Mouse (Mus musculus) liver, embryonic 11.5 days (tissue): ENCODE measurements around the gene Fam19a2. TPM values are rescaled to one million over a fixed set of nuclear protein-coding genes. Genes with fewer than 3 reads are reported as not detected.

Source experiments
- ATAC-seq: fragments of 200-750 bp; cut with Nextera tagmentation; replicated peaks from 2 replicates; pipeline ENCODE4 v1.8.0; 2017; ENCODE audit warnings: moderate number of reproducible peaks, mild to moderate bottlenecking, moderate TSS enrichment, moderate library complexity; ENCODE audit not compliant: low FRiP score
- DNase-seq: peaks from one replicate; pipeline ENCODE4 v3.0.0-alpha.2; 2017; ENCODE audit warnings: low spot score
- H3K27ac ChIP-seq: fragments of 300-500 bp; sonication (generic); 2 replicates; pipeline ENCODE4 v1.5.1; 2014; ENCODE audit warnings: mild to moderate bottlenecking, low read depth, low read length, control low read depth
- H3K27me3 ChIP-seq: fragments of 300-500 bp; sonication (generic); replicated peaks from 2 replicates; pipeline ENCODE4 v1.6.1; 2014; ENCODE audit warnings: low read length, mixed read lengths; ENCODE audit not compliant: control insufficient read depth, insufficient read depth
- H3K36me3 ChIP-seq: fragments of 300-500 bp; sonication (generic); 2 replicates; pipeline ENCODE4 v1.6.1; 2014; ENCODE audit warnings: mild to moderate bottlenecking, low read length, moderate library complexity, mixed read lengths; ENCODE audit not compliant: control insufficient read depth, insufficient read depth
- H3K4me1 ChIP-seq: fragments of 300-500 bp; sonication (generic); replicated peaks from 2 replicates; pipeline ENCODE4 v1.6.1; 2014; ENCODE audit warnings: low read length, mixed read lengths; ENCODE audit not compliant: control insufficient read depth, insufficient read depth
- H3K4me2 ChIP-seq: fragments of 300-500 bp; sonication (generic); 2 replicates; pipeline ENCODE4 v1.6.1; 2014; ENCODE audit warnings: mild to moderate bottlenecking, control low read depth, moderate library complexity
- H3K4me3 ChIP-seq: fragments of 300-500 bp; sonication (generic); 2 replicates; pipeline ENCODE4 v1.5.1; 2014; ENCODE audit warnings: low read depth, low read length, control low read depth
- H3K9ac ChIP-seq: fragments of 300-500 bp; sonication (generic); 2 replicates; pipeline ENCODE4 v1.6.1; 2014; ENCODE audit warnings: low read depth, low read length, control low read depth
- H3K9me3 ChIP-seq: fragments of 300-500 bp; sonication (generic); 2 replicates; pipeline ENCODE4 v1.6.1; 2016; ENCODE audit warnings: low read length, inconsistent platforms, mixed read lengths; ENCODE audit not compliant: control insufficient read depth
- WGBS: fragments of 180-500 bp; shearing (Covaris S2); extraction: QIAGEN DNeasy Blood & Tissue Kit; methylation state at CpG from one replicate; pipeline ENCODE4 v1.1.7; 2014; 5-methylcytosine and 5-hydroxymethylcytosine counted together
- polyA plus RNA-seq: library from polyadenylated mRNA; unstranded; fragments of >200 nt; fragmentation: Nextera tagmentation; extraction: Ambion mirVana; gene quantifications from 2 replicates; pipeline ENCODE4 v1.2.1, GENCODE M21; 2014

Fam19a2 gene
- polyA plus RNA-seq, 1 experiment from 2014 or later, result 0.75 TPM

GRCm38 (mm10) chr10:123402460-123402859, 138.7 kb downstream of the Fam19a2 start:
- Histone ChIP-seq H3K4me3 (no peak overlapping the region), H3K27me3 (no peaks in the 10 kb centered on the region), H3K27ac (no peak overlapping the region), H3K4me1 (no peaks in the 10 kb centered on the region), H3K36me3 (no peaks in the 10 kb centered on the region), H3K4me2 (no peak overlapping the region), H3K9me3 (0 out of 2 replicates have a peak, but pooled peaks cover 2% of the 10 kb centered on the region), H3K9ac (no peak overlapping the region)
- 73% methylated on average over 3 of the region's 3 CpGs for WGBS
- DNase-seq (no peak), ATAC-seq (no peak)

DNA sequence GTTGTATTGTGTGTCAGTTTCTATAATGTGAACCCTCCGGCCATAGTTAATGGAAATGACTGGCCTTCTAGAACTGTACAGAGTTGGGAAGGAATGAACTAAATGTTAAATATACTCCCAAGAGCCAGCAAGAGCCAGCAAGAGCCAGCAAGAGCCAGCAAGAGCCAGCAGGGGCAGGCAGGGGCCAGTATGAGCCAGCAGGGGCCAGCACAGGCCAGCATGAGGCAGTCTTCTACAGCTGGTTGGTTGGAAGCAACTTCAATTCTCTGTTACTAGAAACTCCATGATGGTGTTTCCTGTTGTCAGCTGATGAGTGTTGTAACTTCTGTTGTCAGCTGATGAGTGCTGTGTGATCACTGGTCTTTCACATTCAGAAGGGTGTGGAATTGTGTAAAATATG, 151.2 kb downstream of the Fam19a2 start:
- no peak overlapping the region for H3K27ac ChIP-seq
- H3K4me1 ChIP-seq, result no peaks in the 10 kb centered on the region
- no peaks in the 10 kb centered on the region for H3K27me3 ChIP-seq
- H3K4me3 ChIP-seq, result no peak overlapping the region
- DNase-seq, result no peak
- H3K9me3 ChIP-seq, result no peaks in the 10 kb centered on the region
- no peak overlapping the region for H3K4me2 ChIP-seq
- H3K36me3 ChIP-seq, result no peaks in the 10 kb centered on the region
- no peak overlapping the region for H3K9ac ChIP-seq
- WGBS, result 82% methylated on average over 1 of the region's 1 CpGs
- no peak for ATAC-seq

- DNase-seq, result no peak
- WGBS, result 81% methylated on average over 4 of the region's 4 CpGs
- H3K9me3 ChIP-seq, result no peaks in the 10 kb centered on the region
- H3K4me1 ChIP-seq, result no peaks in the 10 kb centered on the region
- no peak overlapping the region for H3K9ac ChIP-seq
- H3K36me3 ChIP-seq, result no peaks in the 10 kb centered on the region
- no peak overlapping the region for H3K4me3 ChIP-seq
- no peaks in the 10 kb centered on the region for H3K27me3 ChIP-seq
- no peak for ATAC-seq
- no peak overlapping the region for H3K27ac ChIP-seq
- no peak overlapping the region for H3K4me2 ChIP-seq
These were observed 152.2 kb downstream of the Fam19a2 start for GRCm38 (mm10) chr10:123416024-123416423.

DNA sequence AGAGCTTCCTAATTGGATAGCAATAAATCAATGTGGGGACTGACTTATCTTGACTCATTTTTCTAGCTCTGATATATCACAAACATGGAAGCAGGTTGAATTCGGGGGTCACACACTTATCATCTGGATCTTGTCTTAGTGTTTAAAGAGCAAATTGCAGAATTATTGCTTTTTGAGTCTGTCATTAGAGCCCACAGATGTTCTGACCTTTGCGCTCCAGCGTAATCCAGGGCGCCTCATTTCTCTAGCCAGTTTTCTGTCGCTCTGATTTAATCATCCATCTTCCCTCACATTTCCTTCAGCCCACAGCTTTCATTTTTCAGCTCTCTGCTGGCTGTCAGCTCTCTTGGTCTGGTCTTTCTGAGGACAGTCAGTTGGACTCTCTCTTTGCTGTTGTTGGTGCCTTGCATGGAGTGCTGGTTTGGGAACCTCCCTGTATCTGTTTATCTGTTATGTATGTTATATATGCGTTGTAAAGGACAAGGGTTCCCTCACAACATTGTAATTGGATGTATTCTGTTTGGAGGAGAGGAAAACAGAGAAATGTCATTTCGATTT, 154.9 kb downstream of the Fam19a2 start:
- no peaks in the 10 kb centered on the region for H3K27me3 ChIP-seq
- no peaks in the 10 kb centered on the region for H3K9me3 ChIP-seq
- H3K4me2 ChIP-seq, result no peak overlapping the region
- no peak overlapping the region for H3K9ac ChIP-seq
- H3K4me1 ChIP-seq, result no peaks in the 10 kb centered on the region
- DNase-seq, result no peak
- H3K27ac ChIP-seq, result no peak overlapping the region
- no peak for ATAC-seq
- H3K36me3 ChIP-seq, result no peaks in the 10 kb centered on the region
- no peak overlapping the region for H3K4me3 ChIP-seq
- WGBS, result 62% methylated on average over 7 of the region's 7 CpGs

GRCm38 (mm10) chr10:123420249-123420648, 156.5 kb downstream of the Fam19a2 start:
- no peaks in the 10 kb centered on the region for H3K36me3 ChIP-seq
- no peaks in the 10 kb centered on the region for H3K9me3 ChIP-seq
- WGBS, result 83% methylated on average over 1 of the region's 1 CpGs
- DNase-seq, result no peak
- no peaks in the 10 kb centered on the region for H3K27me3 ChIP-seq
- H3K4me2 ChIP-seq, result no peak overlapping the region
- H3K9ac ChIP-seq, result no peak overlapping the region
- no peak overlapping the region for H3K27ac ChIP-seq
- ATAC-seq, result no peak
- no peaks in the 10 kb centered on the region for H3K4me1 ChIP-seq
- H3K4me3 ChIP-seq, result no peak overlapping the region

GRCm38 (mm10) chr10:123424482-123424881, 160.7 kb downstream of the Fam19a2 start:
- no peak overlapping the region for H3K4me3 ChIP-seq
- H3K9me3 ChIP-seq, result no peaks in the 10 kb centered on the region
- 85% methylated on average over 3 of the region's 3 CpGs for WGBS

GRCm38 (mm10) chr10:123426527-123427363, 162.9 kb downstream of the Fam19a2 start:
- Histone ChIP-seq H3K27me3 (no peaks in the 10 kb centered on the region), H3K4me3 (no peak overlapping the region), H3K4me2 (no peak overlapping the region), H3K9me3 (no peaks in the 10 kb centered on the region), H3K4me1 (no peaks in the 10 kb centered on the region), H3K27ac (no peak overlapping the region), H3K9ac (no peak overlapping the region), H3K36me3 (no peaks in the 10 kb centered on the region)
- DNase-seq (no peak), ATAC-seq (peak; percentile 36; the same call in 1 of the 2 replicates)
- WGBS, result 77% methylated on average over 8 of the region's 8 CpGs

More at GRCm38 (mm10) chr10:123424482-123424881, 160.7 kb downstream of the Fam19a2 start:
- H3K27me3 ChIP-seq, result no peaks in the 10 kb centered on the region
- no peak overlapping the region for H3K27ac ChIP-seq
- H3K4me1 ChIP-seq, result no peaks in the 10 kb centered on the region
- DNase-seq, result no peak
- no peak overlapping the region for H3K4me2 ChIP-seq
- H3K36me3 ChIP-seq, result no peaks in the 10 kb centered on the region
- no peak overlapping the region for H3K9ac ChIP-seq
- ATAC-seq, result no peak

GRCm38 (mm10) chr10:123431569-123431968, 167.8 kb downstream of the Fam19a2 start:
- ATAC-seq (no peak), DNase-seq (no peak)
- no peaks in the 10 kb centered on the region for H3K9me3 ChIP-seq
- H3K4me1 ChIP-seq, result no peaks in the 10 kb centered on the region
- H3K4me2 ChIP-seq, result no peak overlapping the region
- 71% methylated on average over 5 of the region's 5 CpGs for WGBS
- H3K27ac ChIP-seq, result no peak overlapping the region
- H3K4me3 ChIP-seq, result no peak overlapping the region
- no peak overlapping the region for H3K9ac ChIP-seq
- H3K27me3 ChIP-seq, result no peaks in the 10 kb centered on the region
- no peaks in the 10 kb centered on the region for H3K36me3 ChIP-seq

- WGBS, result 71% methylated on average over 4 of the region's 4 CpGs
- Histone ChIP-seq H3K4me3 (no peak overlapping the region), H3K36me3 (no peaks in the 10 kb centered on the region)
These were observed 173.8 kb downstream of the Fam19a2 start for GRCm38 (mm10) chr10:123437576-123437975.

More at GRCm38 (mm10) chr10:123437576-123437975, 173.8 kb downstream of the Fam19a2 start:
- Histone ChIP-seq H3K9ac (no peak overlapping the region), H3K4me1 (no peaks in the 10 kb centered on the region), H3K9me3 (no peaks in the 10 kb centered on the region), H3K27me3 (no peaks in the 10 kb centered on the region), H3K27ac (no peak overlapping the region), H3K4me2 (no peak overlapping the region)
- ATAC-seq, result no peak
- no peak for DNase-seq
